Mouse (Mus musculus) right cerebral cortex, postnatal 36 days (tissue): ENCODE results near the gene Fli1.
A peak's percentile ranks its signal among the peaks of the same experiment; 100 is the strongest.

Source experiments
- DNase-seq, 2 experiments: peaks; one replicate each; pipeline ENCODE4 v3.0.0; 2022; ENCODE audit warnings: low spot score in 2 of 2, mixed read lengths in 1 of 2

Fli1 gene

DNA sequence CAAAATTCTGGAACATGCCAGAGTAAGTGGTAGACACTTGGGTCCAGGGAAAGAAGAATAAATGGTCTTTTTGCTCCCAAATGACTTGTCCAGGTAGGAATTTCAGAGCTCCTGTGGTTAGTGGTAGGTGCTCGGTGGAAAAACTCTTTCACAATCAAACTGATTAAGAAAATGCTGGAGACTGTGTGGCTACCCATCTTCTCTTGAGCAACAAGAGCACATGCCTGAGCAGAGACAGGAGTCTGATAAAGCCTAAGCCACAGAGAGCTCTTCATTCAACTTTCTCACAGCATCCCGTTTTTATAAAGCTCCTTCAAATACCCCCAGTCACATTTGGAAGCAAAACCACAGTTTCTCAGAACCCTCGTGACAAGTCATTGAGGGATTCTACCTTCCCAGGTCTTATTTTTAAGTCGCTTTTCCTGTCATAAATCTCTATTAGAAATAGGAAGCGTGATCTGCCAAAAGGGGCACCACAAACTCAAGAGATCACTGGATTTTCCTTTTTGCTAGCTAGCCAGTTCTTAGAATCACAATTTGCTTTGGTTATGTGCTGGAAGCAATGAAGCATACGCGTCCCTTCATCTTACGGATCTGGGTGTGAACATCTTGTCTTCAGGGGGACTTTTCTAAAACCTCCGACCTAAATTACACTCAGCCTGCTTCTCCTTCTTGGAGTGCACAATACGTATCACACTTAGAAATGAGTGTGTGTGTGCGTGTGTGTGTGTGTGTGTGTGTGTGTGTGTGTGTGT is 40.2 kb downstream of the Fli1 start:
- no peak for DNase-seq

DNA sequence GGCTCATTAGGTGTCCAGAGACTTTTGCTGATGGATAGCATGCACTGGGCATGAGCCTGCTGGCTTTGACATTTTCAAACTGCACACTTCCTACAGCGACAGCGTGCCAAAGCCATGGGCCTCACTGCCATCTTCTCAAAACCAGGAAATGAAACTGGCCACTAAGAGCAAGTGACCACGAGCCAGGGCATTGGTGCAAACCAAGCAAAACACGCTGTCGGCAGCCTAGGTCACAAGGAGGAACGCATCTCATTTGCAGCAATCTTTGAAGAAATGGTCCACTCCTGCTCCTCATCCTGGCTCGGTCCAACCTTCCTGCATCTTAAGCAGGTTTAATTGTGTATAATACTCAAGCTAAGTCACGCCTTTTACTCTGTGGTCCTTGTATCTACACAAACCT is 41.8 kb downstream of the Fli1 start:
- DNase-seq = peak in 1 of 2 experiments; percentile 13

DNA sequence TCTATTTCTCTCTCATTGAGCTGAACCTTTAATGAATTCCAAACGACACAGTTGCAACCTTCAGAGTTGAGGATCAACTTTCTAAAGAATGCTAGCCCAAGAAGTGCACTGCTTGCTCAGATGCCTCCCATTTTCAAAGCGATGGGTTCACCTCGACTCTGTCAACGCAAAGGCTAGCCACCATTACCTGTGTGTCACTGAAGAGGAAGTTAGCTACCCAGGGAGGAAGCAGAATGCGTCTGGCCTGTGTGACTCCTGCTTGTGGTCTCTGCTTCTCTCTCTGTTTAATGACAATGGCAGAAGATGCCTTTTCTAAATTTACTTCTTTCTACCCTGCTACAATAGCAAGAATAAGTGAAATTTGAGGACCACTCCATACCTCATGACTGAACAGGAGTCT is 42.6 kb downstream of the Fli1 start:
- no peak for DNase-seq

DNA sequence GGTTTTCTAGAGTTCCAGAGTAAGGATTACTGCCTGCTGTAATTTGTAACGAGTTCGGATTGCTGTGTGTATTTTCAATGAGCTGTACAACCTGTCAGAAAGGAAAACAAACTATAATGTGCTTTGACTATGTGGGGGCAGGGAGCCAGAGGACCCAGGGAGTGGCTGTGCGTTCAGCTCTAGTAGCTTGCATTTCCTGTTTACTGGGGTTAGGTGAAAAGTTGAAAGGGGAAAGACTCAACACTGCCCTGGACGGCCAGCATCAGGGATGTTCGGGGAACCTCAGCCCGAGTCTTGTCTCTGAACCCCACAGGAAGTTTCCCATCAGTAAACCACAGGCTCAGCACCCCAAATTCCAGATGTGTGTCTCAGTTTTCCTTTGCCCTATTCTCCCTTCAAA is 43.2 kb downstream of the Fli1 start:
- DNase-seq = no peak

DNA sequence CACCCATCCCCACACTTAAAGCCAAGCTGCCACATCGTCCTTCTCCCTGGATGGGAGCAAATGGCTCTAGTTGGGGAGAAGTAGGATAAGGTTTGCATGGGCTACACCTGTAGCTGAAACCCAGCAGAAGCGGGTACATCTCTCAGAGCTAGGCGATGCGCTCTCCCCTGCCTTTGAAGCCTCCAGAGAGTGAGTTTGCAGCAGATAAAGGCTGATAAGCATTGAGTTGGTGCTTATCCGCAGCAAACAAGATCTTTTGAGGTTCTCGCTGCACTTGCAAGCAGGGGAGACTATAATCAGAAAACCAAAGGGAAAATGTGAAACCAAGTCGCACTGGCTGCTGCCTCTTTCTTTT is 47.0 kb downstream of the Fli1 start:
- no peak for DNase-seq

DNA sequence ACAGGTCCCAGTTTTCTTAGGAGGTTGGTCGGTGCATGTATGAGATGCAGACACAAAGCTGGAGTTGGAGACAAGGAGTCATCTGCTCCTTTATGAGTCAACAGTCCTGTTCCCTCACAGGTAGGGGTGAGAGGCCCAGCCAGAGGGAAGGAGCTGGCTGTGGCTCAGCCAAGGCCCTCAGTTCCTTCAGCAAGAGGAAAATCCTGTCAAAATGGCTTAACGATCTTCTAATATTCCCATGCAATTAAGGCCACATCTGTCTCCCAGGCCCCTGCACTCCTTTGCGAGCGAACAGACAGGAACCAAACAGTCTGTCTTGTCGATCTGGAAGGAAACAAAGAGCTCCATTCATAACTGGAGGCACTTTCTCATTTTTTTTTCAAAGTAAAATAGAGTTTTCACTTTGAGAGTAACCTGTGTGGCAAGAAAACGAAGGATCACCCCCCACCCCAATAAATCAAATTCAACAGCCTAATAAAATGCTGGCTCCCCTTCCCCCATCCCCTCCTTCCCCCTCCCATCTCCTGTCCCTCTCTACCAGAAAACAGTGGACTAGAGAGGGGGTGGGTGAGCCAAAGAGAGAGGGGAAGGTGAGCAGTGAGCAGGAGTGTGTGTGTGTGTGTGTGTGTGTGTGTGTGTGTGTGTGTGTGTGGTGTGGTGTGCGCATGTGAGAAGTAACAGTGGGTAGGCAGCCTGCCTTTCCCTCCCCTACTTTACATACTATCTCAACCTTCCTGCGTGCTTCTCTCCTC is 47.6 kb downstream of the Fli1 start:
- no peak for DNase-seq

DNA sequence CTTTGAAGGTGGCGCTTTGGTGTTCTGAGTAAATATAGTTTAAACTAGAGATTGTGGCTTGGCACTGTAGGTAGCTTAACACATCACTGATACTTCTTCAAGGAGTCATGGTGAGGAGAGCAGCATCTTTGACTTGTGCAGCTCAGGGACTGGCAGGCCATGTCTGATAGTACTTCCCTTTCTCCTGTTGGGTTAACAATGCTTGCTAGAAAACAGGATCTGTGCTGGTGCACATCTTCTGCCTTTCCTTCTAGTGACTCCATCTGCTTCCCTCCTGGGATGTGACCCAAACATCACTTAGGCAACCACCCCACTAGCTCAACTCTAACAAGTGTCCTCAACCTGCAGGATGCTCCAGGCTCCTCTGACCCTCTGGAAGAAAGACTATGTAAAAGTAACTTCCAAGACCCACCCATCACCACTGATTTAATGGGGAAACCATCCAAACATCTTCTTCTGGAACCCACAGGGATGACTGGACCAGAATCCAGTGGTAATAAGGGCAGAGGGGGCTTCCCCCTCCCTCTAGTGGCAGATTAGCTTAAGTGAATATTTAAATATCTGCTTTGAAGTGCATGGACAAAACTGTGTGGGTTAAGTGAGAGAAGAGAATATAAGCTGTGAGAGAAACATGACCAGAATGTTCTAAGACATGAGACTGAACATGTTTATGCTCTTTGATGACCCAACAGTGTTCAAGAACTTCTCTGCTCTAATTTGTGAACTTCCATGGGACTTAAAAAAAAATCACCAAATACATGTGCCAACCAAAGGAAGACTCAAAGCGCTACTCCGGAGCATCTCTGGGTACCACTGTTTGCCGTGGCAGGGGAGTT is 48.9 kb downstream of the Fli1 start:
- no peak for DNase-seq

DNA sequence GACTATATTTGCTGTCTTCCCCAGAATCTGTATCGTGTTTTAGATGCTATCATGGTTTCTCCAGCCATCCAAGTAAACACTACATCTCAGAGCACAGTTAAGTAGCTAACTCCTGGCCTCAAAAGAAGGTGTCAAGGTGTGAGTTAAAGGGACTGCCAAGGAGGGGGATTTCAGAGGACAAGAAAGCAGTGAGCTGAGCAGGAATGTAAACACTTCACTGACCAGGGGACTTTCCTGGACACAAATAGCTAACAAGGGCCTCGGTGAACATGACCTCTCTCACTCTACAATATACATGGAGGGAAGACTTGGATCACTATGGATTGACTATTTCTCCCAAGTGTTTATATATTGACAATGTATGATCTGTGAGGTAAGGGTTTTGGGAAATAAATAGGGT is 49.9 kb downstream of the Fli1 start:
- DNase-seq = no peak

DNA sequence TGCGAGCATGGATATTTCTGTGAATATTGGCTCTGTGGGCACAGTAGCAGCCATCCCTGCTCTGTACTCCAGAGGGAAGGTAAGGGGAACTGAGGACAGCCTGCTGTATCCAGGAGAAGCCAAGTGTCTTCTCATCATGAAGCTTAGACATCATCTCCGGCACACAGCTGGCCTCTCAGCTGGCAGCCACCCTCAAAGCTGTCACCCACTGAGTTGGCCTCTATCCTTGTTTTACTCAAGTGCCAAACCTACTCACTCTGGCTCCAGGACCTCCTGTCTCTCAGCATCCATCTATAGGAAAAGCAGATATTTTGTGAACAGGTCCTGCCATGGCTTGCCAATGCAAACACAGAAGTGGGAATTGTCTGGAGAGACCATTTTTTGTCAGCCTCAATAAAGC is 51.2 kb downstream of the Fli1 start:
- no peak for DNase-seq

DNA sequence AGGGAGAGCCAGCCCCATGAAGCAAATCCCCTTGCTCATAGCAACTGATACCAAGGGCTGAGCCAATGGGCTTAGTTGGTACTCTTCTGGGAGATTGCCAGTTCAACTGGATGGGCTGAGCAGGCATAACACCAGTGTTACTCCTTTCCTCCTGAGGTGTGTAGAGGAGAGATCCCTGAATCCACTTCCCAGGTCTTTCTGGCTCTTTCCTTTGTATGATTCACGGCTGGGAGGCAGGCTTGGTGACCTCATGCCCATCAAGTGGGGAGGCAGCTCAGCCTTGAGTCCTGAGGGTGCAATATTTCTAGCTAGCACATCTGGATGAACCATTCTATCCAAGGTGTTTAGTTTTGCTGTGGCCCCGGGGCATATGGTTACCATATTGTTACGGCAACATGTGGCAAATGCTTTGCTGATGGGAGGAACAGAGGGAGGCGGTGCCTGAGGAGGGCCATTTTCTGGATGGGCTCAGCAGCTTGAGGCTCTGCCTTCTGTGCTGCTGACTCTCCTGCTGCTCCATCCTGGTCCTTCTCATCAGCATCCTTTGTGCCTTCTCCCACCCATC is 52.8 kb downstream of the Fli1 start:
- DNase-seq = no peak

DNA sequence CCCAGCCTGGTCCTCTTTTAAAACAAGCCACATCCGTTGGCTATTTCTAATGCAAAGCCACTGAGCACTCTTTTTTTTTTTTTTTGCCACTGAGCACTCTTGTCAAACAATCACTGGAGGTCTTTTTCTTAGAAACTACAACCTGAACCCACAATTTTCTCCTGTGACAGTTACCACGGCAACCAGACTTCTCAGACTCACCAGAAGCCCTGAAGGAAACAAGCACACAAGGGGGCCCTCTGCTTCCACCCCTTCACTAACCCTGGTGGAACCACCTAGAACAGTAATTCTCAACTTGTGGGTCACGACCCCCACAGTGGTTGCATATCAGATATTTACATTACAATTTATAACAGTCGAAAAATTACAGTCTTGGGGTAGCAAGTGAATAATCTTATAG is 53.3 kb downstream of the Fli1 start:
- no peak for DNase-seq

DNA sequence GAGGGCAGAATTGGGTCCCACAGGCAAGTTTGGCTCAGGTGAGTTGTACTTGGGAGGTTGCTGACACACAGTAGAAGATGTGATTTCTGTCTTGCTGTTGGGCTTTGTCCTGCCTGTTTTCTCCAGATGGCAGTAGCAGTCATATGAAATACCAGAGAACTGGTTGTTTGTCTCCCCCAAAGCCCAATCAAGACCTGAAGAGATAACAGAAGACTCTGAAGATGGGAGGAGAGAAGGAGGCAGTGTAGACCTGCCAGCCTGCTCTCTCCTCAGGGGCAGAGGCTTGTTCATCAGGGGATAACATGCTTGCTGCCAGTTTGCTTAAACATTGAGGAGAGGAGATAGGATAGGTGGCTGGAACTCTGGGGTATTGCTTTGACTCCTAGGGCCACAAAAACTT is 54.0 kb downstream of the Fli1 start:
- no peak for DNase-seq

DNA sequence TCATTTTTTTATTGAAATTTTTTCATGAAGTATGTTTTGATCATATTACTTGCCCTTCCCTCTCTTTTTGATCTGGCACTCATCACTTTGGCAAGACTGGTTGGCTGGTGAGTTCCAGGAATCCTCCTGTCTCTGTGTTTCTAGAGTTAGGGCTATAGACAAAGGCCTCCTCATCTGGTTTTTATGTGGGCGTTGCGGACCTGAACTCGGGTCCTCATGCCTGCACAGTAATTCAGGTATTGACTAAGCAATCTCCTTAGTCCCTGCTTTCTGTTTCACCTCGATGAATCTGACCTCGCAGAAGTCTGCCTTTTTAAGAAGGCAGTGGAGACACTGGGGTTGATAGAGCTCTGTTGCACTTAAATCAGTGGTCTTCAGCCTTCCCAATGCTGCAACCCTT is 54.8 kb downstream of the Fli1 start:
- DNase-seq = no peak

DNA sequence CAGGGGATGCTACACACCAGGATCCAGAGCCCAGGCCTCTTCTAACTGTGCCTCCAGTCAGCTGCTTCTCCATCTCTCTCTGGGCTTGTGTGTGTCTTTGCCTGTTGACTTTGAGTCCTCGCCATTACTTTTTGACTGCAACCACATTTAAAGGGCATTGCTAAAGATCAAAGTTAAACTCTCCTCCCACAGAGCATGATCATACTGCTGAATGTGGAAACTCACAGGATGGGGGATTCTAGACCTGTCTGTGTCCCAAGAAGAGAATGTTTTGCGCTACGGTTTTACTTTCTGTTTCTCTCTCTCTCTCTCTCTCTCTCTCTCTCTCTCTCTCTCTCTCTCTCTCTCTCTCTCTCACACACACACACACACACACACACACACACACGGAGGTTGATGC is 55.3 kb downstream of the Fli1 start:
- DNase-seq = no peak

DNA sequence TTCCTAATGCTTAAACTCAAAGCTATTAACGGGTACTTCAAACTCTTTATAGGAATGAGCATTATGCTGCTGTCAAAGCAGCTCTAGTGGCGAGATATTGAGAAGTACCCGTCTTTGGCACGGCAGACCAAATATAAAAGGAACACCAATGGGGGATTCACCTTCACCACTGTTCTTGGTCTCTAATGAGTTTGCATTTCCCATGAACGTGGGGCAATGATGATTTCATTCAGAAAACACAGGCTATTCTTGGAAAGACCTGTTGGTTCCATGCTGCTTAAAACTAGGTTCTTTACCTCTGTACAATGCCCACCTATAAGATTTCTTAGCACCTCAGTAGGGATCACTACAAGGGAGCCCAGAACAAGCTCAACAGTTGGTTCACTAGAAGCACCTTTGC is 62.2 kb downstream of the Fli1 start:
- DNase-seq = no peak

DNA sequence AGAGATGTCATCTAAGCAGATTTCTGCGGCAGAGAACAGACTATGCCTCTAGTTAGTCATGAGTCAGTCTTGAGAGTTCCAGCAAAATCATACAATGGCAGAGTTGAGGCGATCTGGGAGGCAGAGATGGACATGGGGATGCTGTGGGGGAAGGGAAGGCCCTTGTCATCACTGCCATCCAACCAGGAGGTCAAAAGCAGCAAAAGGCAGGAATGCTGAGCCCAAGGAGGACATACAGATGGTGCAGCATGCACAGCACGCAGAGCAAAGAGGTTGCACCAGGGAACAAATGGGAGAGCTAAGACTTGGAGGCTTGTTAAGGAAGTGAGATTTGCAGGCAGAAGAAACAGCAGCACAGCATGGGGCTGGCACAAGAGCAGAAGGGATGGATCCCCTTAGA is 63.9 kb downstream of the Fli1 start:
- DNase-seq = no peak

DNA sequence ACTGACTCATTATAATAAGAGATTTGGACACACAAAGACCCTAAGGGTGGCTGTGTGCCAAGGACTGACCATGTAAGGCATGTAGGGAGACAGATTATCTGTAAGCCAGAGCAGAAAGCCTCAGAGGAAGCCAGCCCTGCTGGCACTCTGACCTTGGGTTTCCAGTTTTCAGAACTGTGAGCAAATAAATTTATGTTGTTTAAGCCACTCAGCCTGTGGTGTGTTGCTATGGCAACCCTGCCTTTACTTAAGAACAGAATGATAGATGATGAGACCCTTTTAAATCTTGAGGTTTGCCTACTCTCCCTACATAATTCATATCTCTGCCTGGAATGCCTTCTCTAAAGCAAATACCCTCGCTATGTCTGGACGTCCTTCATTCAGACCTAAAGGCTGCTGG is 64.6 kb downstream of the Fli1 start:
- no peak for DNase-seq

DNA sequence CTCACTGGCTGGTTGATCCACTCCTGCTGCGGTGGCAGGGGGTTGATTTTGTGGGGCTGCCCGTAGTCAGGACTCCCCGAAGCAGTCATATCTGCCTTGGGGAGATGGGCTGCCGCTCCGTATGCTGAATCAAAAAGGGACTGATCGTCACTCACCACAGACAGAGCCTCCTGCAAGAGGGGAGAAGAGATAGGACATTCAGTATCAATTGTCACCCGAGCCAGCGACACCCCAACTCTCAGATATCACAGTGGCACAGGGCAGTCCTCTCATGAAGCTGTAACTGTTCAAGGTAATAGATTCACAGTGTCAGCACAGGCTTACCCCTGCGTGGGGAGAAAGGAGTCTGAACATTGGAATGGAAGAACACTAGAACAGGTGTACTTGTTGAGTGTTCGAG is 66.1 kb downstream of the Fli1 start:
- no peak for DNase-seq

DNA sequence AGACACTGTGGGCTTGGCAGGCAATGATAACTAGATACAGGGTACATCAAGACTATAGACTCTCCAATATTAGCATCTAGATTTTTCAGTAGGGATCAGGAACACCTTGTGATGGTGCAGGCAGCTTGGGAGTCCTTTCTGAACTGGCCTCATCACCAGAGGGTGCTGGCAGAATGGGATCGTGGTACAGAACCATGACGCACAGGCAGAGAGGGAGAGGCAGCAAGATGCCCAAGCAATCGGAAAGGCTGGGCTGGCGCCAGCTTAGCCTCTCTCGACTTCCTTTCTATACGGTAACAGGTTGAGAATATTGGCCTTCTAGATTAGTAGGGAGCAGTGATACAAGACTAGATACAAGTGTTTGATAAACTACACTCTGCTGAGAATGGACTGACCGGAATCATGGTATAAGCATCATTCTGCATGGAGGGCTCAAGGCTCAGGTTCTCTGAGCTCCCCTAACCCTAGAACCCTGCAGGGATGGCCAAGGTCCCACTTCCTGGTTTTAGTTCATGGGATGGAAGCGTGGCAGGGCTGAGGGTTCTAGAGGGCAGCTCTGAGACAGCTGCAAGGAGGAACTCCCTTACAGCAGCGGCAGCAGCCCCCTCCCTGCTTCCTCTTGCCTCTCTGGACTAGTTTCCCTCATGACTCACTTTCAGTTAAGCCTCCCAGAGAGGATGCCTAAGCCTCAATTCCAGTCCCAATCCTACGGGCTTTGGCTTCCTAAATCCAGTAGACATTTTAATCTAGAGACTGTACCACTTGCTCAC is 67.9 kb downstream of the Fli1 start:
- DNase-seq = no peak

DNA sequence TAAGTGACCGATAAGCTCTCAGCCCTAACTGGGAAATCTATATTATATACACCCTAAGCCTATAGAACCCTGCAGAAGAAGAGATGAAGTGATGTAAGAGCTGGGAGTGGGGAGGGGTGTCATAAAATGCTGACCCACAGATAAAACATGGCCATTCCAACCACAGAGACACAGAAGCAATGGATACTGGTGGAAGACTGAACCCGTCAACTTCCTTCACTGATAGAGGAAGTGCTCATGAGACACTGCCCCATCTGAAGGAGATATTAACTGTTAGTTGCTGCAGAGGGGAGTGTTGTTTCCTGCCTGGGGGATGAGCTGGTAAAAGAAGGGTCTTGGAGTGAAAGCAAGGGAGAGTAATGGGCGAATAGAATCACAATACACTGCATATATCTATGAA is 70.3 kb downstream of the Fli1 start:
- DNase-seq = no peak

DNA sequence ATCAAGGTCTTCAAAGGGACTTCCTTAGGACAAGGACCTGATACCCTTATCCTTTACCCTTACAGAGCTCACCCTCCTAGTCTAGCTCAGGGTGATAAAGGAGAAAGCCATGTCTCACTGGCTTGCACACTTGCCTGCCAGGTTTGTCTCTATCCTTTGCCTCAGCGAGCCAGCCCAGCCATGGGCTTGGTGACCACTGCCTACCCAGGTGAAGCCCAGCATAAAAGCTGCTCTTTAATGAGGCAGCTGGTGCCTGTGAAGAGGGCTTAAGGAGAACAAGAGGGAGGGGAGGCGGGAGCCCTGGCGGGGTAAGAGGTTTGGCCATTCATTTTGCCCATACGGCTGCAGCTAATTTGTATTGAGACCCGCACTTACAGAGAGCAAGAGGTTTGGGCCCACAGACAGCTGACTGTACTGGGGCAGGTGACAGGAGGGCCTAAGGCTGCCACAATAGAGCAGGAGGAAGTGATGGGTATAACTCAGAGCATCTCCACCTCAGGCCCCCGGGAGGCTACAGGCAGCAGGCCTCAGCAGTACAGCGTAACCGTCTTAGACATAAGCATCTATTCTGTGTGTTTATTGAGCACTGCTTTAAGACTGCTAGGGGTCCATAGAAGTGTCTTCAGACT is 73.4 kb downstream of the Fli1 start:
- no peak for DNase-seq
